Mouse (Mus musculus) heart, adult 2 months (tissue): ENCODE measurements around the gene Cdc42ep4. TPM values are rescaled to one million over a fixed set of nuclear protein-coding genes. Genes with fewer than 3 reads are reported as not detected.
A peak's percentile ranks its signal among the peaks of the same experiment; 100 is the strongest.

Source experiments
- DNase-seq, 2 experiments: peaks; one replicate each; pipeline ENCODE4 v3.0.0; 2021
- H3K27ac ChIP-seq: fragments of 200-600 bp; 2 replicates; pipeline ENCODE4 v1.8.1; 2022
- H3K27me3 ChIP-seq: fragments of 200-500 bp; 2 replicates; pipeline ENCODE4 v1.6.1; 2012; ENCODE audit warnings: mild to moderate bottlenecking, low read length, inconsistent platforms, mixed read lengths; ENCODE audit not compliant: control insufficient read depth, insufficient read depth
- H3K36me3 ChIP-seq: fragments of 200-500 bp; 2 replicates; pipeline ENCODE4 v1.6.1; 2012; ENCODE audit warnings: low read length, inconsistent platforms; ENCODE audit not compliant: control insufficient read depth, insufficient read depth
- H3K4me1 ChIP-seq: fragments of 200-500 bp; 2 replicates; pipeline ENCODE4 v1.6.1; 2011; ENCODE audit warnings: low read length; ENCODE audit not compliant: control insufficient read depth, insufficient read depth
- H3K4me3 ChIP-seq: fragments of 200-600 bp; 2 replicates; pipeline ENCODE4 v1.8.1; 2022
- H3K79me2 ChIP-seq: fragments of 200-500 bp; replicated peaks from 2 replicates; pipeline ENCODE4 v1.6.1; 2012; ENCODE audit warnings: mild to moderate bottlenecking, inconsistent platforms, low read length, moderate library complexity, mixed read lengths; ENCODE audit not compliant: control insufficient read depth, insufficient read depth
- H3K9ac ChIP-seq: fragments of 200-500 bp; 2 replicates; pipeline ENCODE4 v1.6.1; 2012; ENCODE audit warnings: low read depth, mild to moderate bottlenecking, control low read depth, inconsistent platforms, low read length, mixed read lengths
- CTCF ChIP-seq: fragments of 200-600 bp; IDR thresholded peaks from 2 replicates; pipeline ENCODE4 v1.8.1; 2022; ENCODE audit warnings: antibody characterized with exemption, mild to moderate bottlenecking, moderate library complexity
- EP300 ChIP-seq: fragments of 200-500 bp; IDR thresholded peaks from 2 replicates; pipeline ENCODE4 v1.6.1; 2011; ENCODE audit warnings: low read depth, low read length, control low read depth; ENCODE audit not compliant: insufficient read depth
- POLR2A ChIP-seq: fragments of 200-500 bp; IDR thresholded peaks from 2 replicates; pipeline ENCODE4 v1.6.1; 2011; ENCODE audit warnings: mild to moderate bottlenecking, low read depth, low read length, control low read depth; ENCODE audit not compliant: insufficient read depth
- WGBS: fragments of 180-500 bp; shearing (Covaris S2); methylation state at CpG from one replicate; pipeline ENCODE4 v1.1.7; 2018; 5-methylcytosine and 5-hydroxymethylcytosine counted together
- intact Hi-C: fragments of 180-260 bp; cut with DNase I; formaldehyde crosslinking; loops from one replicate; pipeline ENCODE4 v1.15.1; 2025
- polyA plus RNA-seq: library from polyadenylated mRNA; depleted of rRNA; stranded (reverse); fragments of >200 nt; gene quantifications from 2 replicates; pipeline ENCODE4 v1.2.3, GENCODE M21; 2012
- total RNA-seq, 2 experiments: library from RNA; stranded (reverse); gene quantifications; 2 replicates each; pipeline ENCODE4 v1.2.3; 2021

Cdc42ep4 gene
- total and polyA plus RNA-seq, 3 experiments, result 12.9 to 23.2 (median 20.6) TPM

- no peaks in the 10 kb centered on the region for H3K36me3 ChIP-seq
- no peaks in the 10 kb centered on the region for H3K79me2 ChIP-seq
- intact Hi-C loops, result no loop called here
- TF ChIP-seq EP300, result no peak
- H3K27me3 ChIP-seq, result no peaks in the 10 kb centered on the region
- WGBS, result 43% methylated on average over 6 of the region's 6 CpGs
- no peak overlapping the region for H3K4me3 ChIP-seq
- peaks cover 13% of the 10 kb centered on the region for H3K4me1 ChIP-seq
- peak overlapping the region; percentile 74 for H3K27ac ChIP-seq
- no peak overlapping the region for H3K9ac ChIP-seq
- no peak for DNase-seq
Observed at GRCm38 (mm10) chr11:113779680-113780041, 28.0 kb upstream of the Cdc42ep4 start.

- Histone ChIP-seq H3K27me3 (no peaks in the 10 kb centered on the region), H3K36me3 (no peaks in the 10 kb centered on the region), H3K27ac (peak overlapping the region; percentile 74), H3K9ac (peak overlapping the region; percentile 12; the same call in 1 of the 2 replicates), H3K4me3 (no peak overlapping the region), H3K79me2 (no peaks in the 10 kb centered on the region), H3K4me1 (peaks cover 13% of the 10 kb centered on the region)
- peak; percentile 68 to 69 for DNase-seq
- intact Hi-C loops, result no loop called here
- TF ChIP-seq POLR2A (peak; percentile 56), EP300 (no peak), CTCF (peak; percentile 72)
- 49% methylated on average over 20 of the region's 20 CpGs for WGBS
Observed at GRCm38 (mm10) chr11:113778733-113779679, 27.3 kb upstream of the Cdc42ep4 start.

GRCm38 (mm10) chr11:113777878-113778464 lies 26.3 kb upstream of the Cdc42ep4 start:
- intact Hi-C loops, result no loop called here
- Histone ChIP-seq H3K79me2 (no peaks in the 10 kb centered on the region), H3K36me3 (no peaks in the 10 kb centered on the region), H3K4me3 (no peak overlapping the region), H3K27me3 (no peaks in the 10 kb centered on the region), H3K9ac (peak overlapping the region; percentile 21; the same call in 1 of the 2 replicates), H3K27ac (peak overlapping the region; percentile 74), H3K4me1 (peaks cover 13% of the 10 kb centered on the region)
- WGBS, result 39% methylated on average over 8 of the region's 8 CpGs
- no peak for DNase-seq
- TF ChIP-seq EP300 (no peak), POLR2A (peak; percentile 42; the same call in 1 of the 2 replicates), CTCF (no peak)

GRCm38 (mm10) chr11:113776851-113777511 lies 25.3 kb upstream of the Cdc42ep4 start:
- peaks cover 13% of the 10 kb centered on the region for H3K4me1 ChIP-seq
- H3K4me3 ChIP-seq, result no peak overlapping the region
- TF ChIP-seq CTCF (no peak), EP300 (no peak), POLR2A (no peak)
- H3K79me2 ChIP-seq, result no peaks in the 10 kb centered on the region
- H3K27ac ChIP-seq, result peak overlapping the region; percentile 31; the same call in 1 of the 2 replicates
- intact Hi-C loops, result no loop called here
- H3K27me3 ChIP-seq, result no peaks in the 10 kb centered on the region
- no peak overlapping the region for H3K9ac ChIP-seq
- H3K36me3 ChIP-seq, result no peaks in the 10 kb centered on the region
- DNase-seq, result no peak
- WGBS, result 76% methylated on average over 14 of the region's 14 CpGs

- no peak overlapping the region for H3K9ac ChIP-seq
- intact Hi-C loops, result no loop called here
- TF ChIP-seq POLR2A, result no peak
- no peak for TF ChIP-seq EP300
- TF ChIP-seq CTCF, result no peak
- DNase-seq, result no peak
- H3K36me3 ChIP-seq, result no peaks in the 10 kb centered on the region
- 93% methylated on average over 3 of the region's 3 CpGs for WGBS
- H3K79me2 ChIP-seq, result no peaks in the 10 kb centered on the region
- peaks cover 13% of the 10 kb centered on the region for H3K4me1 ChIP-seq
- H3K27ac ChIP-seq, result no peak overlapping the region
- no peaks in the 10 kb centered on the region for H3K27me3 ChIP-seq
- H3K4me3 ChIP-seq, result no peak overlapping the region
Observed at GRCm38 (mm10) chr11:113774773-113775172, 23.1 kb upstream of the Cdc42ep4 start.
